Mouse (Mus musculus) ES-Bruce4 (cell line): ENCODE measurements at regions not wholly inside any gene's neighbourhood (a gene's known extent, or its start where the extent isn't known, plus 50 kb on each side); places are given as distances from the start of the nearest gene placed in this dataset.

Source experiments
- CTCF ChIP-seq: IDR thresholded peaks from one replicate; pipeline ENCODE4 v1.8.1; 2011; ENCODE audit warnings: low read depth, low read length
- EP300 ChIP-seq: IDR thresholded peaks from 2 replicates; pipeline ENCODE4 v1.6.1; 2011; ENCODE audit warnings: low read depth, low read length; ENCODE audit not compliant: insufficient read depth
- POLR2A ChIP-seq: IDR thresholded peaks from one replicate; pipeline ENCODE4 v1.8.1; 2011; ENCODE audit warnings: low read length; ENCODE audit not compliant: insufficient read depth

GRCm38 (mm10) chr3:133726831-133727230 lies 181.9 kb upstream of the Tet2 start:
- no peak for TF ChIP-seq CTCF
- no peak for TF ChIP-seq POLR2A
- no peak for TF ChIP-seq EP300
